Mouse (Mus musculus) midbrain, embryonic 15.5 days (tissue): Measurements from ENCODE around the gene Rgl3. TPM values are rescaled to one million over a fixed set of nuclear protein-coding genes. Genes with fewer than 3 reads are reported as not detected.

Experiments used
- ATAC-seq: fragments of 200-750 bp; cut with Nextera tagmentation; replicated peaks from 2 replicates; pipeline ENCODE4 v1.8.0; 2017; ENCODE audit warnings: moderate TSS enrichment
- H3K27ac ChIP-seq: fragments of 300-500 bp; sonication (generic); 2 replicates; pipeline ENCODE4 v1.5.1; 2015; ENCODE audit warnings: mild to moderate bottlenecking, inconsistent platforms
- H3K27me3 ChIP-seq: fragments of 300-500 bp; sonication (generic); replicated peaks from 2 replicates; pipeline ENCODE4 v1.6.1; 2015; ENCODE audit warnings: inconsistent platforms
- H3K36me3 ChIP-seq: fragments of 300-500 bp; sonication (generic); replicated peaks from 2 replicates; pipeline ENCODE4 v1.6.1; 2015; ENCODE audit warnings: inconsistent platforms
- H3K4me1 ChIP-seq: fragments of 300-500 bp; sonication (generic); 2 replicates; pipeline ENCODE4 v1.6.1; 2015; ENCODE audit warnings: inconsistent platforms
- H3K4me2 ChIP-seq: fragments of 300-500 bp; sonication (generic); 2 replicates; pipeline ENCODE4 v1.6.1; 2015; ENCODE audit warnings: inconsistent platforms, mild to moderate bottlenecking, moderate library complexity
- H3K4me3 ChIP-seq: fragments of 300-500 bp; sonication (generic); 2 replicates; pipeline ENCODE4 v1.5.1; 2015; ENCODE audit warnings: mild to moderate bottlenecking, inconsistent platforms
- H3K9ac ChIP-seq: fragments of 300-500 bp; sonication (generic); 2 replicates; pipeline ENCODE4 v1.6.1; 2015; ENCODE audit warnings: mild to moderate bottlenecking, inconsistent platforms
- H3K9me3 ChIP-seq: fragments of 300-500 bp; sonication (generic); 2 replicates; pipeline ENCODE4 v1.6.1; 2016; ENCODE audit warnings: inconsistent platforms
- WGBS: fragments of 180-500 bp; shearing (Covaris S2); methylation state at CpG from one replicate; pipeline ENCODE4 v1.1.7; 2015; ENCODE audit warnings: mixed read lengths; 5-methylcytosine and 5-hydroxymethylcytosine counted together
- polyA plus RNA-seq: library from polyadenylated mRNA; unstranded; fragments of >200 nt; fragmentation: Nextera tagmentation; extraction: Ambion mirVana; gene quantifications from 2 replicates; pipeline ENCODE4 v1.2.1, GENCODE M21; 2015

Gene Rgl3
- polyA plus RNA-seq, 1 experiment from 2014 or later, result 1.1 TPM

GRCm38 (mm10) chr9:21955570-21956281 lies 33.5 kb downstream of the Rgl3 start, which contains the start of gene Swsap1:
Swsap1 (plus strand) TSS chr9:21955755.
- H3K4me1 ChIP-seq, result peaks cover 35% of the 10 kb centered on the region
- peak; percentile 98 for ATAC-seq
- peak within 1 kb of the TSS; percentile 74 for H3K4me2 ChIP-seq
- peak within 1 kb of the TSS; percentile 77 for H3K9ac ChIP-seq
- no peaks in the 10 kb centered on the region for H3K9me3 ChIP-seq
- H3K36me3 ChIP-seq, result no peaks in the 10 kb centered on the region
- under 1% methylated on average over 54 of the region's 54 CpGs for WGBS
- peak within 1 kb of the TSS; percentile 97 for H3K27ac ChIP-seq
- H3K4me3 ChIP-seq, result peak within 1 kb of the TSS; percentile 69
- H3K27me3 ChIP-seq, result peaks cover 19% of the 10 kb centered on the region

GRCm38 (mm10) chr9:21955225-21955569 lies 34.0 kb downstream of the Rgl3 start:
- H3K4me3 ChIP-seq, result peak overlapping the region; percentile 69
- H3K27ac ChIP-seq, result peak overlapping the region; percentile 97
- WGBS, result 2% methylated on average over 18 of the region's 18 CpGs
- H3K9ac ChIP-seq, result peak overlapping the region; percentile 41
- peaks cover 35% of the 10 kb centered on the region for H3K4me1 ChIP-seq
- peaks cover 14% of the 10 kb centered on the region for H3K27me3 ChIP-seq
- H3K36me3 ChIP-seq, result no peaks in the 10 kb centered on the region
- H3K9me3 ChIP-seq, result no peaks in the 10 kb centered on the region
- ATAC-seq, result peak; percentile 63
- H3K4me2 ChIP-seq, result peak overlapping the region; percentile 74

GRCm38 (mm10) chr9:21954635-21955034 lies 34.6 kb downstream of the Rgl3 start:
- no peak overlapping the region for H3K9ac ChIP-seq
- H3K36me3 ChIP-seq, result no peaks in the 10 kb centered on the region
- peak overlapping the region; percentile 97; the same call in 1 of the 2 replicates for H3K27ac ChIP-seq
- ATAC-seq, result no peak
- WGBS, result 73% methylated on average over 3 of the region's 3 CpGs
- peaks cover 35% of the 10 kb centered on the region for H3K4me1 ChIP-seq
- H3K9me3 ChIP-seq, result no peaks in the 10 kb centered on the region
- no peak overlapping the region for H3K4me3 ChIP-seq
- peak overlapping the region; percentile 74; the same call in 1 of the 2 replicates for H3K4me2 ChIP-seq
- peaks cover 8% of the 10 kb centered on the region for H3K27me3 ChIP-seq

- peak overlapping the region; percentile 76 for H3K27ac ChIP-seq
- no peaks in the 10 kb centered on the region for H3K27me3 ChIP-seq
- peak overlapping the region; percentile 24 for H3K4me2 ChIP-seq
- H3K9ac ChIP-seq, result no peak overlapping the region
- H3K4me1 ChIP-seq, result peaks cover 35% of the 10 kb centered on the region
- 0% methylated on average over 3 of the region's 3 CpGs for WGBS
- no peaks in the 10 kb centered on the region for H3K9me3 ChIP-seq
- H3K36me3 ChIP-seq, result no peaks in the 10 kb centered on the region
- ATAC-seq, result peak; percentile 10
- H3K4me3 ChIP-seq, result no peak overlapping the region
Observed at GRCm38 (mm10) chr9:21953600-21953999, 35.6 kb downstream of the Rgl3 start.

GRCm38 (mm10) chr9:21951977-21952376 lies 37.3 kb downstream of the Rgl3 start:
- no peak overlapping the region for H3K27ac ChIP-seq
- H3K4me1 ChIP-seq, result peaks cover 35% of the 10 kb centered on the region
- H3K4me3 ChIP-seq, result no peak overlapping the region
- H3K9ac ChIP-seq, result no peak overlapping the region
- no peaks in the 10 kb centered on the region for H3K9me3 ChIP-seq
- H3K36me3 ChIP-seq, result no peaks in the 10 kb centered on the region
- H3K4me2 ChIP-seq, result no peak overlapping the region
- WGBS, result 81% methylated on average over 3 of the region's 3 CpGs
- no peaks in the 10 kb centered on the region for H3K27me3 ChIP-seq
- ATAC-seq, result no peak

GRCm38 (mm10) chr9:21950322-21950721 lies 38.9 kb downstream of the Rgl3 start:
- peaks cover 27% of the 10 kb centered on the region for H3K4me1 ChIP-seq
- ATAC-seq, result no peak
- H3K9me3 ChIP-seq, result no peaks in the 10 kb centered on the region
- 24% methylated on average over 11 of the region's 11 CpGs for WGBS
- H3K4me3 ChIP-seq, result no peak overlapping the region
- no peaks in the 10 kb centered on the region; the same call in 1 of the 2 replicates for H3K36me3 ChIP-seq
- H3K4me2 ChIP-seq, result no peak overlapping the region
- no peaks in the 10 kb centered on the region for H3K27me3 ChIP-seq
- no peak overlapping the region for H3K9ac ChIP-seq
- no peak overlapping the region for H3K27ac ChIP-seq

GRCm38 (mm10) chr9:21948790-21949189 lies 40.5 kb downstream of the Rgl3 start:
- H3K27ac ChIP-seq, result no peak overlapping the region
- H3K9me3 ChIP-seq, result no peaks in the 10 kb centered on the region
- no peaks in the 10 kb centered on the region; the same call in 1 of the 2 replicates for H3K36me3 ChIP-seq
- H3K4me1 ChIP-seq, result peaks cover 12% of the 10 kb centered on the region
- H3K4me2 ChIP-seq, result no peak overlapping the region
- 65% methylated on average over 6 of the region's 6 CpGs for WGBS
- no peak overlapping the region for H3K9ac ChIP-seq
- H3K4me3 ChIP-seq, result no peak overlapping the region
- ATAC-seq, result no peak
- no peaks in the 10 kb centered on the region for H3K27me3 ChIP-seq

- no peak for ATAC-seq
- H3K36me3 ChIP-seq, result no peaks in the 10 kb centered on the region; the same call in 1 of the 2 replicates
- peaks cover 6% of the 10 kb centered on the region for H3K4me1 ChIP-seq
- H3K9me3 ChIP-seq, result no peaks in the 10 kb centered on the region
- H3K4me2 ChIP-seq, result no peak overlapping the region
- no peak overlapping the region for H3K4me3 ChIP-seq
- WGBS, result 59% methylated on average over 8 of the region's 8 CpGs
- H3K27ac ChIP-seq, result no peak overlapping the region
- no peak overlapping the region for H3K9ac ChIP-seq
- H3K27me3 ChIP-seq, result no peaks in the 10 kb centered on the region
Observed at GRCm38 (mm10) chr9:21948146-21948545, 41.1 kb downstream of the Rgl3 start.

- WGBS, result 8% methylated on average over 28 of the region's 28 CpGs
- no peak for ATAC-seq
- no peaks in the 10 kb centered on the region for H3K27me3 ChIP-seq
- H3K36me3 ChIP-seq, result no peaks in the 10 kb centered on the region; the same call in 1 of the 2 replicates
- no peak overlapping the region for H3K4me2 ChIP-seq
- H3K4me3 ChIP-seq, result no peak overlapping the region
- no peak overlapping the region for H3K27ac ChIP-seq
- peaks cover under 1% of the 10 kb centered on the region for H3K4me1 ChIP-seq
- H3K9ac ChIP-seq, result no peak overlapping the region
- no peaks in the 10 kb centered on the region for H3K9me3 ChIP-seq
Observed at GRCm38 (mm10) chr9:21947540-21948130, 41.6 kb downstream of the Rgl3 start.

GRCm38 (mm10) chr9:21944267-21944666 lies 45.0 kb downstream of the Rgl3 start:
- Histone ChIP-seq H3K4me2 (no peak overlapping the region), H3K4me3 (no peak overlapping the region), H3K9ac (no peak overlapping the region), H3K27me3 (no peaks in the 10 kb centered on the region), H3K27ac (no peak overlapping the region), H3K4me1 (peaks cover 2% of the 10 kb centered on the region), H3K9me3 (no peaks in the 10 kb centered on the region), H3K36me3 (peaks cover 10% of the 10 kb centered on the region; the same call in 1 of the 2 replicates)
- WGBS, result 28% methylated on average over 23 of the region's 23 CpGs
- ATAC-seq, result no peak

GRCm38 (mm10) chr9:21943638-21944037 lies 45.6 kb downstream of the Rgl3 start:
- H3K4me2 ChIP-seq, result no peak overlapping the region
- no peak overlapping the region for H3K9ac ChIP-seq
- peaks cover 10% of the 10 kb centered on the region; the same call in 1 of the 2 replicates for H3K36me3 ChIP-seq
- 50% methylated on average over 12 of the region's 12 CpGs for WGBS
- no peak overlapping the region for H3K27ac ChIP-seq
- 0 out of 2 replicates have a peak, but pooled peaks have one; percentile 24 for ATAC-seq
- H3K4me3 ChIP-seq, result no peak overlapping the region
- H3K27me3 ChIP-seq, result no peaks in the 10 kb centered on the region
- peaks cover 8% of the 10 kb centered on the region for H3K4me1 ChIP-seq
- H3K9me3 ChIP-seq, result no peaks in the 10 kb centered on the region

- Histone ChIP-seq H3K4me3 (no peak overlapping the region), H3K4me1 (peaks cover 14% of the 10 kb centered on the region), H3K4me2 (no peak overlapping the region), H3K9ac (no peak overlapping the region), H3K36me3 (peaks cover 10% of the 10 kb centered on the region; the same call in 1 of the 2 replicates), H3K27me3 (no peaks in the 10 kb centered on the region), H3K9me3 (no peaks in the 10 kb centered on the region), H3K27ac (no peak overlapping the region)
- WGBS, result 76% methylated on average over 12 of the region's 12 CpGs
- ATAC-seq, result no peak
Observed at GRCm38 (mm10) chr9:21943046-21943445, 46.2 kb downstream of the Rgl3 start.
